Mouse (Mus musculus): ENCODE data around the gene Il17re.

The Il17re gene

DNA sequence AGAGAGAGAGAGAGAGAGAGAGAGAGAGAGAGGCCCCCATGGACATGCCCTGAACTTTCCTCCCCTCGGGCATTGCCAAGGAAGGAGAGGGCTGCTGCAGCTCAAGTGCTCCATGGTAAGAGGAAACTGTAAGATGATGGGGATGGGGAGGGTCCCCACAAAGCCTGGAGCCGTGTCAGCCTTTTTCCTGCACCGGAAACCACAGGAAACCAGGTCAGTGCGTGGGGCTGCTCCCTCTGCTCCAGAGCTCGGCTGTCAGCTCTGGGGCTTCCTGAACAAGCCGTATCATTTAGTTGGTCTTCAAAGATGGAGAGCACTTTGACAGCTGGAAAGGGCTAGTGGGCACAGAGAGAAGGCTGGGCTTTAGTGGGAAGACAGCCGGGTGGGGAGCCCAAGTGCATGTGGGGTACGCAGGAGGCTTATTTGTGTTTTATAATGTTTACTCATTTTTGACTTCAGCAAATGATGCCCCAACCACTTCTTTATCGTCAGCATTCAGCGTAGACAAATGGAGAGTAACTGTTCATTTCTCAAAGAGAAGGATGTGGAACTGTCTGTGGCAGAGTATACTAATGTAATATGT is at the start of gene Il17re:
TSS of gene Il17re (plus strand) at position 533 of the 583 bp plus-strand sequence.
- DNase-seq (ENCODE audit: low read depth, low spot score) = no peak

DNA sequence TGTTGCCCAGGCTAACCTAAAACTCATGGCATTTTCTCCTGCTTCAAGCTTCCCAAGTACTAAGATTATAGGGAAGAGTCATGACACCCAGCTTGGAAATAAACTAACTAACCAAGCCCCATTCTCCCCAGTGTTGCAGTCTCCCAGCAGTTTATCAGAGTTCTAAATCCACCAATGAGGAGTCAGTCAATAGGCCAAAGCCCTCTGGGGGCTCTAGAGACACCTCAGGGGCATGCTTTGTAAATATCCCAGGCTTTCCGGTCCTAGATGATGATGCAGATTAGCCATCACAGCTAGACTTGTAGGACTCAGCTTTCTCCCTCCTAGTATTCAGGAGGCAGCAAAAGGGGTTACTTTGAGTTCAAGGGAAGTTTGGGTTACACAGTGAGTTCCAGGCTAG is 48.3 kb upstream of the Il17re start:
- DNase-seq (ENCODE audit: low read depth, low spot score) = no peak

DNA sequence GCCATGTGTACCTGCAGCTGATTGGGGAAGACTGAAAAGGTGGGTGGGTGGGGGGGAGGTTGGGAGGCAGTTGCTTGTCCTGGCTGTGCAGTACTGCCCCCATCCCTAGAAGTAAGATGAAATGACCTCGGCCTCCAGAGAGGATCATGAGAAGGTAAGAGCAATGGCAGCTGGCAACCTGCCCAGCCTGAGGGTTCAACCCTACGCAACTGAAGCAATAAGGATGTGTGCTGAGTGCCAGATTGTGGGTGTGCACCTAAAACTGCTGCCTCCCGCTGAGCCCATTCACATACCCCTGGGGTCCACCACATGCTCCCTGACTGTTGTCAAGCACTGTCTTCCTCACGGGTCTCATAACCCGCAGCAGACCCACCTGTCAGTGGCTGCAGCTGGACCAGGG is 41.9 kb upstream of the Il17re start:
- DNase-seq (ENCODE audit: low read depth, low spot score) = no peak

DNA sequence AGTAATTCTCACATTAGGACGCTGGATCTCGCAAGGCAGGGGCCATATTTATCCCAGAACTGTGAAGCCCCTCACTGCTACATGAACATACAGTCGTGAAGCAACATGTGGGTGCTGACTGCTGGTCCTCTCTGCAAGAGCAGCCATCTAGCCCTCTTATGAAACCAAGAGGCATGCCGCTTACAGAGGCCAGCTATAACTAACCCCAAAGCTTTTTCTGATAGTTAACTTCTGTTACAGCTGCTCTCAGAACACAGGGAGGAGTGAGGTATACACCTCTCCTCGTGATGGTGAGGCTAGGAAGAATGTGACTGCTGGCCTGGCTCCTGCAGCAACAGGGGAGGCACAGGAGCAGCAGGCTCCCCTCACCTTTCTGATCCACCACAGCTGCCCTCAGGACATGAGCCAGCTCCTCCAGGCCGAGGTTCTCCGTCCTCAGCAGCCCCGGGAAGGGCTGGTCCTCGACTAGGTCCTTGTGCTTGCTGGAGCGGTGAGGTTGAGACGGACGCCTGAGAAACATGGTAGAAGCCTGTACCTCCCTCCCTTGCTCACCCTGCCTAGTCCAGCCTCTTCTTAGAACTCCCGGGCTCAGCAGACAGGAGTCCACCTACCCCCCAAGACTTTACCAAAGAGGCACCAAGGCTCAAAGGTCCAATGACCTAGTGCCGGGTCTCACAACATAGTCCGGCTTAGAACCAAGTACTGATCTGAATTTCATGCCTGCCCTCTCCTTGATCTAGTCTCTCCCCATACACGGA is 39.7 kb upstream of the Il17re start:
- no peak for DNase-seq (ENCODE audit: low read depth, low spot score)

DNA sequence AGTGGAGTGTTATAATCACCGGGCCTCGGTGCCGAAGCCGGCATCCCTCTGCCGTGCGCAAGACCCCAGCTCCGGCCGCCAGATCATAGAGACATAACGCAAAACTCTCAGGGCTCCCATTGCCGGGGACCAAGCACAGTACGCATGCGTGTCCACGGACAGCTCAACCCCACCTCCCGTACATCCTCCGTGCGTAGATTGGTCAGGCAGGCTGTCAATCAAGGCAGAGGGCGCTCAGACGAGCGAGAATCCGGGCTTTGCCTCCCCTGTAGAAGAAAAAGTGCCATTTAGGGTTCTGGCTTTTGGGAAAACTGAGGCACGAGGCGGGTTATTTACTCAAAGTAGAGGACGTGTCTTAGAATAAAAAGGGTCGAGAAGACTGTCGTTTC is 39.1 kb upstream of the Il17re start, which contains the start of gene Rpusd3:
TSS of gene Rpusd3 (minus strand) at position 142 of the 389 bp plus-strand sequence.
- DNase-seq (ENCODE audit: low read depth, low spot score) = peak; percentile 99

DNA sequence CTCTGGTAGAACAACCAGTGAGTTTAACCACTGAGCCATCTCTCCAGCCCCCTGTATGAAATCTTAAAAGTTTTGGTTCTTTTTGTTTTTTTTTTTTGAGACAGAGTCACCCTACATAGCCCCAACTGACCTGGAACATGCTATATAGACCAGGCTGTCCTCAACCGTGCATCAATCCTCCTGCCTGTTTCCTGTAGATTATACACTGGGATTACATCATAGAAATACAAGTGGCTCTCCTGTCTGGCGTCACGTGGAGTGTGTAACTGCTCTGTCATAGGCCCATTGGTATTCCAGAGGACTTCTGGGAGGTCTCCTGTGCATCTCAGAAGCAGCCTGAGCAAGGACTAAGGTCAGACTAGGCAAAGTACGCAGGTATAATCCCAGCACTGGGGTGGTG is 35.3 kb upstream of the Il17re start:
- DNase-seq (ENCODE audit: low read depth, low spot score) = no peak

DNA sequence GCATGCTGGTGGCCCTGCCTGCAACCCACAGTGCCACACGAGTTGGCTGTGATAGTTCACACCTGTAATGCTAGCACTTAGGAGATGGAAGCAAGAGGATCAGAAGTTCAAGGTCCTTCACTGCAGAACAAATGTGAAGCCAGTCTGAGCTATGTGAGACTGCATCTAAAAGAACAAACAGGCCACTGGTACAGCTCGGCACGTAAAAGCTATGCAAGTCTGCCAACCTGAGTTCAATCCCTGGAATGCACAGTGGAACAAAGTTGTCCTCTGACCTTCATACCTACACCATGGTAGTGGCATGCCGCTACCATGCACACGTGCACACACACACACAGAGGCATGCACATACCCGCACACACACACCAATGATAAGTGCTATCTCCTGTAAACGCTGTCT is 34.1 kb upstream of the Il17re start:
- no peak for DNase-seq (ENCODE audit: low read depth, low spot score)

DNA sequence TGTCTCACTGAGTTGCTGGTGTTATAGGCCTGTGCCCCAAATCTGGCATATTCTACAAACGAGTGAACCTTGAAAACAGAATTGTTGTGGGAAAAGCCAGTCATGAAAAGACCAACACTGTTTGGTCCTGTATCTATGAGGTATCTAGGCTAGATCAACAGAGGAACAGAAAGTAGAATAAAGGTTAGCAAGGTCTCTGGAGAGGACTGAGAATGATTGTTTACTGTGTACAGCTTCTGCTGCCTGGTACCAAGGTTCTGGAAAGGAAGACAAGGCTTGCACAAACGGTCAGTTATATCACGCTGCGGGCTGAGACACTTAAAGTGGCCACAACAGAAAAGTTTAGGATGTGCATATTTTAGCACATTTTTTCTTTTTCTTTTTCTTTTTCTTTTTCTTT is 31.6 kb upstream of the Il17re start:
- no peak for DNase-seq (ENCODE audit: low read depth, low spot score)

DNA sequence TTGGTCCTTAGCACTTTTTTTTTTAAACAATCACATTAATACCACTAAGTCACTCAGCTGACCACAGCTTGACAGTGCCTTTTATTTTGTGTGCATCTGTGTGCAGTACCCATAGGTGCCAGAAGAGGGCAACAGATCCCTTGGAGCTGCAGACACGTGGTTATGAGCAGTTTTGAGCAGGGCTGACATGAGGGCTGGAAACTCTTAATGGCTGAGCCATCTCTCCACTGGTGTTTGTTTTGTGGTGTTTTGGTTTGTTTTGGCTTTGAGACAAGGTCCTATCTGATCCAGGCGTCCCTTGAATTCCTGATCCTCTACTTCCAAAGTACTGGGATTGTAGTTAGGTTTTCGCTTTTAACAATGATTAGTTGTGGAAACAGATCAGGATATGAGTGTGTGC is 30.9 kb upstream of the Il17re start:
- peak; percentile 70 for DNase-seq (ENCODE audit: low read depth, low spot score)

DNA sequence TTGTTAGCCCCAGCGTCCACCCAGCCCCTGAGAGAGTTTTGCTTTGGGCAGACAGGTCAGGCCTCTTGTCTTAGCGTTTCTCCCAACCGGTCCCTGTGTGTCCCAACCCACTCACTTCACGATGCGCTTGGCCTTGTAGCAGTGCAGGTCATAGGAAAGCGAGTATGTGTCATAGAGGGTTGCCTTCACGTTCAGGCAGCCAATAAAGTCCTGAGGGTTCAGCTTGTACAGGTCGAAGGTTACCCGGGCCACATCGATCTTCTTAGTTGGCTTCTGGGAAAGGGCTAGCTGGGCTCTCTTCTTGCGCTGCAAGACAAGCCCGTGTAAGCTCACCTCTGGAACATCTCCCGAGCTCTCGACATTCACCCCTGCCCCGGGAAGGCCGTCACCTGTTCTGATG is 30.3 kb upstream of the Il17re start:
- no peak for DNase-seq (ENCODE audit: low read depth, low spot score)

DNA sequence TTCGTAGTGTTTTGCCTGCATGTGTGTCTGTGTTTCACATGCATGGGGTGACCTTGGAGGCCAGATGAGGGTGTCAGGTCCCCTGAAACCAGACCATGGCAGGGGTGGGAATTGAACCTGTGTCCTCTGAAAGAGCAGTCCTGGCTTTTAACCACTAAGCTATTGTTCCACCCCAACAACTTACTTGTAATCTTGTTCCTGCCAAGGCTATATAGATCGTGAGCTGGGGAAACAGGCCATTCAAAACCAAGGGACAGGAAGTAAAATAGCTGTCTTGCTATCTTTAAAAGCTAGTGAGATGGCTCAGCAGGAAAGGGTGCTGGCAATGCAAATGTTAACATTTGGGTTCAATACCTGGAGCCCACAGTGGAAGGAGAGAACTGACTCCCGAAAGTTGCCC is 28.3 kb upstream of the Il17re start:
- no peak for DNase-seq (ENCODE audit: low read depth, low spot score)

DNA sequence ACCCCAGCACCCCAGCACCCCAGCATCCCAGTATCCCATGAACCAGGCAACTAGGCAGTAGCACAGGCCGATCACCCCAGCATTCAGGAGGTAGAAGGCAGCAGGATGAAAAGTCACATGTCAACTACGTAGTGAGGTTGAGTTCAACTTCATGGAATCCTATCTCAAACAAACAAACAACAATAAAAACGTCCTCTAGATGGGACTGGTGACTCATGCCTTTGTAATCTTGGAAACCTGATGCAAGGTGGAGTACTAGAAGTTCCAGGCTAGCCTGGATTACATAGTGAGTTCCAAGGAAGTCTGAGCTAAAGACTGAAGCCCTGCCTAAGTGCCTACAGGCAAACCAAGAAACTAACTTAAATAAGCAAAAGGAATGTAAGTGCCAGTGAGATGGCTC is 27.4 kb upstream of the Il17re start:
- no peak for DNase-seq (ENCODE audit: low read depth, low spot score)

DNA sequence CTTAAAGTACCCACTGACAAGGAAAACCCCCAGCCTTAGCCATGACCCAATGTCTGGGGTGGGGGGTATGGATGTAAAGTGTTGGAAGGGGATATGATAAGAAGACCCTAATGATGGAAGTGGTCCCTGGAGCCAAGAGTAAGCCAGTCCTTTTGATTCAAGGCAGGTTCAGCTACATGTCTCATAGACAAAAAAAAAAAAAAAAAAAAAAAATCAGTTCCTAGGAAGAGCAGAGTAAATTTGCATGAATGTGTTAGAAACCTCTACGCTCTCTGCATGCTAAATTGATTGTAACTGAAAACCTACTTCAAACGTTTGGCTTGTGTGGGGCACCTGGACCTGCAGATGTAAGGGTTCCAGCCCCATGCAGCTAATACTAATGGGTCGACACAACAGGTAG is 26.5 kb upstream of the Il17re start:
- DNase-seq (ENCODE audit: low read depth, low spot score) = no peak

DNA sequence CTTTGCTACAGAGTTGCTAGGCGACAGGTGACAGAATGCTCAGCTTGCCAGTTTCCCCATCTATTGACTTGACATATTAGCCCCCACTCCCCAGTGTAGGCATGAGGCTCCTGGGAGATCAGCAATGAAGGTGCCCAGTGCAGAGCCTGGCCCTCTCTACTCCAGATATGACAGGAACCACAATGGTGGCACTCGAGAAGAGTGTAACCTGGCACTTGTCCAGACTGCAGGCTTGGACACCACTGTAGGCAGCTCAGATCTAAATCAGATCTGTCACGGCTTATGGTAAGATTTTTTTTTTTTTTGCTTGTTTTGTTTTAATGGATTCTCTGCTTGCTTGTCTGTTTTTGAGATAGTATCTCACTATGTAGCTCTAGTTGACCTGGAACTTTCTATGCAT is 24.6 kb upstream of the Il17re start:
- DNase-seq (ENCODE audit: low read depth, low spot score) = no peak

DNA sequence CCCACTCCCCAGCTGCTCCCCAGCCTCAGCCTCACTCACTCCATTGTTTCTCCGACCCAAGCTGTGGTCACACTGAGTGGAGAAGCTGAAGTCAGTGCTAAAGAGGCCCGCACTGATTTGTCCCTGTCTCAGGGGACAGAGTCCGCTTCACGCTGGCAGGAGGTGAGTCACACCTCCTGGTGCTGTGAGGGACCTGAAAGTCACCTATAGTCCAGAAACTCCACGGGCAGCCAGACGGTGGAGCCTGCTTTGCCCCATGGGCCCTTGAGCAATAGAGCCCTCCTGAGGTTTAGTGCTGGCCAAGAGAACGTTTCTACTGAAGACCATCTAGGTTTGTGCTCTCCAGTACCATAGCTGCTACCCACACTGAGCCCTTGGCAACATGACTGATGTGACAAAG is 23.6 kb upstream of the Il17re start:
- no peak for DNase-seq (ENCODE audit: low read depth, low spot score)

DNA sequence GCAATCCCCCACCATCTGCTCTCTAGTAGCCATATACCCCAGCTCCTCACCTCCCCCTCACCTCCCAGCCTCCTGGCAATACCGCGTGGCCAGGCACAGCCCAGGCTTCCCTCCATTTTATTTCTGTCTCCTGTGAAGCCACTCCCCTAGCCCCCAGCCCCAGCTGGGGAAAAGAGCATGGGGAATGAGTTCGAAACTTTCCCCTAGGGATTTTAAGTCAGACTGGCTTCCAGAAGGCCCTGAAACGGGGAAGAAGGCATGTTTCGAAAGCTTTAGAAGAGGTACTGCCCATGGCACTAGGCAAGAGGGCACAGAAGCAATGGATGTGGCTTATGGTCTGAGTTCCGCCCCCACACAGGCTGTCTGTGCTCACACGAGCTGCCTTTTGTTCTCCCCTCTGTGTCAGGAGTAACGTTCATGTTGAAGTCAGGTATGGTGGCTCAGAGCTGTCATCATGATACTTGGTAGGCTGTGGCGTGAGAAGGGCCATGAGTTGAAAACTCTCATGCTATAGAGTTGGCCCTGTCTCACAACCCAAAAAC is 22.5 kb upstream of the Il17re start, which contains the start of gene Cidec:
TSS of gene Cidec (minus strand) at position 97 of the 542 bp plus-strand sequence.
- no peak for DNase-seq (ENCODE audit: low read depth, low spot score)

DNA sequence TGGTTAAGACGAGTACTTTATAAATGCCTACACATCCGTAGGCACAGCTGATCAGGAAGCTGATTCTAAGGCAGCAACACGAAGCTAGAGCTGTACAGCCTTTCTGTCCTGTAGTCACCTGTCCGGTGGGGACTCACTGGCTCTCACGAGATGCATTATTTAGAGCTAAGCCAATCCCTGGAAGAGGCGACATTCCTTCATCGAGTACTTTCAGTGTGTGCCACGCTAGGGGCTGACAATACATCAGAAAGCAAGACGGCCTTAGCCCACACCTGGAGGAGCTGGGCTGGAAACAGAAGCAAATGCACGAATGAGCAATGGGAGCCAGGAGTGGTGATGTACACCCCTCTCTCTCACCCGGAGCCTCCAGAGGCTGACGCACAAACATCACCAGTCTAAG is 21.1 kb upstream of the Il17re start:
- no peak for DNase-seq (ENCODE audit: low read depth, low spot score)

DNA sequence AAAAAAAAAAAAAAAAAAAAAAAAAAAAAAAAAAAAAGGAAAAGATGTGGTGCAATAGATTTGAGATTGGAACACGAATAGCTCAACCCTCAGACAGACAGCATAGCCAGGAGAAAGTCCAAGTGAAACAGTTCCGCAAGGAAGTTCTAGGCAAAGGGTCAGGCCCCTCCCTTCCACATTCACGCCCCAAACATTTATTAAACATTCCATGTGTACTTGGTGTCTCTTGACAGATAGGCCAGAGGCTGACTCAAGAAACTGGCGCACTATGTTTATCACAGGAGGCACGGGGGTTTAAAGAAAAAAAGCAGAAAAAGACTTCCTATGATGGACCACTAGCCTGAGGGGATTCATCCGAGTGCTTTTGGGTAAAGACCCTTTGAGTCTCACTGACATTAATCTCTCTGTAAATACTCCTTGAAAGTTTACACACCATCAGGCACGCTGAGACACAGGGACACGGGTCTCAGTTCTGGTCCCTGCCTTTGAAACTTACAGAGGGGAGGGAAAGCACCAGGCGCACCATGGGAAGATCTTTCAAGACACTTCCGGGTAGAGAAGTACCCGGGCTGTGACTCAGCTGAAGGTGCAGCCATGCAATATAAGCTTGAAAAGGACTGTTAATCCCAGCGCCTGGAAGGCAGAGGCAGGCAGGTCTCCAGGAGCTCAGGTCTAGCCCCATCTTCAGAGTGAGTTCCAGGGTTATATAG is 19.4 kb upstream of the Il17re start:
- no peak for DNase-seq (ENCODE audit: low read depth, low spot score)

DNA sequence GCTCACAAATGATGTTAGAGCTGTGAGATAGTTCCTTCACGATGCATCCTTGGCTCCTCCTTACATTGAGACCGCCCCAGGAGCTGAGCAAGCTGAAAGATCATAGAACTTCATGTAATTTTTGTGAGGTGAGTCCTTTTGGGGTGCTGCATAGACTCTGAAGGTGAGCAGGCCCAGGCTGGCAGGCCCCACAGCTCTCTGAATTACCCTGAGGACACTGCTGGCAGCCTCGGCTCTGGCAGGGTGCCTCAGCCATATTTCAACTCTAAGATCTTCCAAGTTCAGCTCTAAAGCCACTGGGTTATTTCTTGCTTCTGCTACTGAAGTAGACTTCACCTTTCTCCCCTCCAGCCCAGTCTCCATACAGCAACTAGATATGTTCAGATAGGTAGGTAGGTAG is 17.6 kb upstream of the Il17re start:
- DNase-seq (ENCODE audit: low read depth, low spot score) = no peak

DNA sequence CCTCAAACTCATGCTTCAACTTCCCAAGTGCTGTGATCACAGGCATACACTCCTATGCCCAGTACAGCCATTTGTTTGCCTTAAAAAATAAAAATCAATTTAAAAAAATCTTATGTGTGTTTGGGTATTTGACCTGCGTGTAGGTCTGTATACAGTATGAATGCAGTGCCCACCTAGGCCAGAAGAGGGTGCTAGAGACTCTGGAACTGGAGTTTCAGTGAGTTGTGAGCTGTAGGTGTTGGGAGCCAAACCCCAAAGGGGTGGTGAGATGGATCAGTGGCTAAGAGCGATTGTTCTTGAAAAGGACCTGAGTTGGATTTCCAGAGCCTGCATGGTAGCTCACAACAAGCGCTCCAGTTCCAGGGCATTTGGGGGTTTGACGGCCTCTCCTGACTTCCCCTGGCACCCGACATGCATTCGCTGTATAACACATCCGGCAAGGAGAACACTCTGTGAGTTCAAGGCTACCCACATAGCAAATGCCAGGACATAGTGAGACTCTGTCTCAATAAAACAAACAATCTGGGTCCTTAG is 17.1 kb upstream of the Il17re start:
- peak; percentile 77 for DNase-seq (ENCODE audit: low read depth, low spot score)

DNA sequence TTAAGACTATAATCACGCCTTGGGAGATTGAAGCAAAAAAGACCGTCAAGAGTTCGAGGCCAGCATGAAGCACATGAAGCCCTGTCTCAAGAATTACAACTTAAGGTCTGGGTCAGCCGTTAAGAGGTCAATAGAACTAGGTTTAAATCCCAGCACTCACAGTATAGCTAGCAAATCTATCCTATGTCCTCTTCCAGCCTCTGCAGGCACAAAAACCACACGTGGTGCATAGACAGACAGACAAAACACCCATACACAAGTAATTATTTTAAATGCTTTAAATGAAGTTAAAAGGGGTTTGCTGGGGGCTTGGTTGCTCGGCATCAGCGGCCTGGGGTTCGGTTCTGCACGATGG is 16.2 kb upstream of the Il17re start:
- no peak for DNase-seq (ENCODE audit: low read depth, low spot score)

DNA sequence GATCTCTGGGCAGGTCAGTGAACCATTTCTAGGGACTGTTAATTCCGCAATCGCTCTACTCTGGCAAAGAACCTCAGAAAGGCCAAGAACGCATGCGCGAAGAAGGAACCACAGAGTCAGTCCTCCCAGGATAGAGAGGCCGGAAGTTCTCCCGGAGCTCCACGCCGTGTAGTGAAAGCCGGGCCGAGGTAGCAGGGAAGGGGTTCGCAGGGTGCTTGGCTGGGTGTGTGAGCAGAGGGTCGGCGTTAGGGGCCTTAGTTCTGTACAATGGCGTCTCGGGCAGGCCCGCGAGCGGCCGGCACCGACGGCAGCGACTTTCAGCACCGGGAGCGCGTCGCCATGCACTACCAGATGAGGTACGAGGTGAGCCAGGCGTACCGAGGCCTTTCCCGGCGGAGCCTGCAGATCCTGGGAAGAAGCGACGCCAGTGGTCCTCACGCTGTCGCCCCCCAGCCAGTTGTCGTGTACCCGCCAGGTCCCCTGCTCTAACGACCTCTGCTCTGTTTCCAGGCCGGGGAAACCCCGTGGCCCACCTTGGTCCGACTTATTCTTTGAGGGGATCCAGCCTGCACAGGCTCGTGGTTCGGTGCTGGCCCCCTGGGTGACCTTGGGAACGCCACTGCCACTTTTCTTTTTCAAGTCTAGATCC is 15.7 kb upstream of the Il17re start, which contains the start of gene Jagn1:
TSS of gene Jagn1 (plus strand) at position 128 of the 649 bp plus-strand sequence.
- peak; percentile 93 for DNase-seq (ENCODE audit: low read depth, low spot score)

Measured in mesoderm, embryonic 11.5 days (tissue).